Mouse (Mus musculus) large intestine, adult 2 months (tissue): ENCODE results near the gene Nr5a2. TPM values are rescaled to one million over a fixed set of nuclear protein-coding genes. Genes with fewer than 3 reads are reported as not detected.

Source experiments
- DNase-seq: peaks from one replicate; pipeline ENCODE4 v3.0.0-alpha.2; 2012; ENCODE audit warnings: low read depth, low spot score
- WGBS: fragments of 180-500 bp; shearing (Covaris S2); methylation state at CpG from one replicate; pipeline ENCODE4 v1.1.7; 2018; 5-methylcytosine and 5-hydroxymethylcytosine counted together
- polyA plus RNA-seq: library from polyadenylated mRNA; depleted of rRNA; stranded (reverse); fragments of >200 nt; gene quantifications from 2 replicates; pipeline ENCODE4 v1.2.3, GENCODE M21; 2012

The Nr5a2 gene
- polyA plus RNA-seq, 1 experiment: 13.6 TPM

DNA sequence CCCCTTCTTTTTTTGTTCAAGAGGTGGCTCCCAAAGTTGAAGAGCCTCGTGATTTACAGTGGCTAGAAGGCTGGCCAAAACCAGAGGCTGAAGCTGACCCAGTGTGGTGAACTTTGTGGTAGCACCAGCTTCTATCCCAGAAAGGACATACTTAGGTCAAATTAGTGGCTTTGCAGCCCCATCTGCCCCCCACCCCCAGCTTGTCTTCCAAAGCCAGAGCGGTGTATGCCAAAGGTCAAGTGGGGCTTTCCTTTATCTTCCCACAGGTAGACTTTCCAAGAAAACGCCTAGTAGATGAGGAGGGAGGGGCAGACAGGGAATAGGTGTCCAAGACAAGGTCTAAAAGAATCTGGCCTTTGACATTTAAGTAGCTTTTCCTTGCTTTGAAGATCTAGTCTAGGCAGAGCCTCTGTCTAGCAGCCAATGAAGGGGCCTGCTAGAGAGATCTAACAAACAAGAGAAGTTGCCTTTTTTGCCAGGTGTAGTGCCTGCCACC is 9.0 kb downstream of the Nr5a2 start:
- no peak for DNase-seq
- 31% methylated on average over 3 of the region's 3 CpGs for WGBS

DNA sequence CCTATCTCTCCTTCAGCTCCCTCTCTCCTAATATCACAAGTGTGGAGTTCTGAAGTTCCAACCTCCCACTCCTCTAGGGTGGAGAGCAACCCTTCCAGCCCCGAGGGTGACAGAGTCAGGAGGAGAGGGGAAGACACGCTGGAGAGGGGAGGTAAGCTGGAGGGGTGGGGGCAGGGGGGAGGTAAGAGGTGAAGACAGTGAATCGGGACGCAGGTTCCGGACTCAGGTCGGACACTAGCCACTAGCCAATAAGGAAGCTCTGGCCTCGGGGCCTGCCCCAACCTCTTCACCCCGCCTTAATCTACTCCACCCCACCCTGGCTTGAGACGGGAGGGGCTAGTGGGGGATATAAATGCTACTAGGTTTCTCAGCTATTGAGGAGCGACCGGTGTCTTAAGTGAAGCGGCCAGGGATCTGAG is 10.9 kb downstream of the Nr5a2 start:
- 8% methylated on average over 12 of the region's 12 CpGs for WGBS

DNA sequence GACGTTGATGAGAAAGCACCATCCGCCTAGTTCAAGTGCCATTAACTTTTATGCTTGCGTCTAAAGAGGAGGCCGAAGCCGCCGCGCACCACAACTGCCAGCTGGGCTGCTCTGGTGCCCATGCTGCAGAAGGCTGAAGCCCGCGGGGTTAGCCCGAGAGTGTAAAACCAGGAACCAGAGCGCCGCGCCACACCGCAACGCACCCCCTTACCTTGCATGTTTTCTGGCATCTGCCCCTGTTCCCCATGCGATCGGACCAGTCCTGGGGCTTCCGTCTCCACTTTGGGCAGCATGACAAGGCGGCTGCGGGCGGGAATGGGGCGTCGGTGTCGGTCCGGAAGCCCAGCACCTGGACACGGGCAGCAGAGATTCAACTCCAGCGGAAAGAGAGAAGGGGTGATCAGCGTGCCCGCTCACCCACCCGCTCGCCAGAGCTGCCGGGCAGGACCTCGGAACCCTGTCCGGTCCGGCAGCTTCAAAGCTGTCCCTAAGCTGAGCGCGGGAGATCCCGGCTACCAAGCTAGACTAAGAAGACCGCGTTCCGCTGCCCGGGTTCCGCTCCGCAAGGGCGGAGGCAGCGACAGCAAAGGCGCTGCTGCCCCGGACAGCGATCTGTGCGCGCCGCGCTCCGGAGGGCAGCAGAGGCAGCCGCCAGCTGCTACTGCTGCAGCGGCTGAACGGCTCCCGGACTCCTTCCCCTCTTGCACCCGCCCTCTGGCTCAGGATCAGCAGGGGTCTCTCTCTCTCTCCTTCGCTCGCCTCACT is 11.6 kb downstream of the Nr5a2 start:
- DNase-seq: no peak
- under 1% methylated on average over 61 of the region's 61 CpGs for WGBS

More for the DNA sequence above, 10.9 kb downstream of the Nr5a2 start:
- peak; percentile 82 for DNase-seq

DNA sequence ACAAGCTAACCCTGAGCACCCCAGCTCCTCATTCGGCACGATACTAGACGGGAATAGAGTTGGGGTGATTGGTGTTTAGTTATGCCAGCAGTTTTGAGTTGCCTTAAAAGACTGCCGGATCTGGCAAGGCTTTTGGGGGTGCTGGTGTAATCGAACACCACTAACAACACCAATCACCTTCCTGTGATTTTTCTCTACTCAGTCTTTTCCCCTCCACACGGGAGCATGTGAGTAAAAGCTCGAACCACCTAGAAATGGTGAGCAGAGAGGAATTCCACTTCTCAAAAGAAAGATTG is 12.2 kb downstream of the Nr5a2 start:
- no peak for DNase-seq
- 4% methylated on average over 7 of the region's 7 CpGs for WGBS

DNA sequence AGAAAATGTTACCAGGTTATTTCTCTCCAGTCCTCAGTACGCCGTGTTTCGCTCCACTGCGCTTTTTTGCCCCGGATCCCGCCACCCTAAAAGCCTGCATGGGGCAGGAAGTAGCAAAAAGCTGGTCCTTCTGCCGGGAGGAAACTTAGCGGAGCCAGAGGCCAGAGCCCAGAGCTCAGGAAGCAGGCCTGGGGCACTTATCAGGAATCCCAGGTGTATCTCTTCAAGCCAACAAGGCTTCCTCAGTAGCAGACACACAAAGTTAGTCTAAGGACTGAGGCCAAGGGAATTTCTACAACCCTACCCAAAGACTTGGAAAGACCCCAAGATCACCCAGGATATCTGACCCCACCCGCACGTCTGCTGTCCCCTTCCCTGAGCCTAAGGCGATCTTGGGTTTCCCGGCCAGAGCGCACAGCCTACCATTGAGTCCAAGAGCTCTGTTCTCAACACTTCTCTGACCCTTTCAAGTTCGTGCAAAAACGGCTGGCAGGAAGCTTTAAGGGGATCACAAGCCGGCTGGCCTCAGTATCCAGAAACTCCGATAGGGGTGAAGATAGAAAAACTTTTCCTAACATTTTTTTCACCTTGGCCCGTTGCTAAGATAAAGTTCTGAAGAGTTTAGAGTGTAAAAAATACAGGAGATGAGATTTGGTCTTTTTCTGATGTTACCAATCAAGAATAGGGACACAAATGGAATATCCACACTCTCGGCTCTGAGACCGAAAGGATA is 12.7 kb downstream of the Nr5a2 start:
- no peak for DNase-seq
- 12% methylated on average over 20 of the region's 20 CpGs for WGBS

DNA sequence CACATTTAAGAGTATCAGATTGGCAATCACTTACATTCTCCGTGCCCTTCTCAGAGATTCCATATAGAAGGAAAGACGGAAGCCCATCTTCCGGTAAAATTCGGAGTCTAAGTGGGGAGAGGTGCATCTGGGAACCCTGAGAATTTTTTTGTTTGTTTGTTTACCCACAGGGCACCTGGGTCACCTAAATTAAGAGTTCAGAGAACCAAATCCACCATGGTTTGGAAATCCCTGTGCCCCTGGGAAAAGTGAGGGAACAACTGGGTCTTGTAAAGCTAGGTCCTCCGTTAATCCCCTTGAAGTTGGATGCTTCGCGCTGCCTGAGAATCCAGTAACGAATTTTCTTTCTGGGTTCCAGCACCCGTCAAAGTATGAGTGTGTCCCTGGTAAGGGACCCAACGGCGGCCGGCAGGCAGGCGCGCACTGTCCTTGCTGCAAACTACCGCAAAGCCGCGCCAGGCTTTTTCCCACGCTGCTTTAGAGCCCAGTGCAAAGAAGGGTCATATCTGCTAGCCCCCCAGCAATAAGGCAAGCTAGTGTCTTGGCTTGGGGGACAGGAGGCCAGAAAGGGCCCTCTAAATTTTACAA is 13.3 kb downstream of the Nr5a2 start:
- no peak for DNase-seq
- WGBS: 13% methylated on average over 18 of the region's 18 CpGs

DNA sequence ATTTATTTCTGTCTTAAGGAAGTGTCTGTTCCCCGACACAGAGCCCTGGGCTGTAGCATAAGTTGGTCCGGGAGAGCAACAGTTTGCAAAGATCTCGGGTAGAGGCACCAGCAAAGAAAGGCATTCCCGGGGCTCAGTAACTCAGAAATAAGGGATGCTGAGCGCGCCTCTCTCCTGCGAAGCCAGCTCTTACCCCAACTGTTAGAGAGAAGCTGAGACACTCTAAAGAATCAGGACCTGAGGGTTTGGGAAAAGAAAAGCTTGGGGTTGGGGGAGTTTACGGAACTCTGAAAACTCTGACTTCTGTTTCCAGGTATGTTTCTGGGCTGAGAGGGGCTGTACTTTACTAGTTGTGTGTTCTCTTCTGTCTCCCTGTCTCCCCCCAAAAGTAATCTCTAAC is 13.8 kb downstream of the Nr5a2 start:
- DNase-seq: no peak
- 15% methylated on average over 8 of the region's 8 CpGs for WGBS

DNA sequence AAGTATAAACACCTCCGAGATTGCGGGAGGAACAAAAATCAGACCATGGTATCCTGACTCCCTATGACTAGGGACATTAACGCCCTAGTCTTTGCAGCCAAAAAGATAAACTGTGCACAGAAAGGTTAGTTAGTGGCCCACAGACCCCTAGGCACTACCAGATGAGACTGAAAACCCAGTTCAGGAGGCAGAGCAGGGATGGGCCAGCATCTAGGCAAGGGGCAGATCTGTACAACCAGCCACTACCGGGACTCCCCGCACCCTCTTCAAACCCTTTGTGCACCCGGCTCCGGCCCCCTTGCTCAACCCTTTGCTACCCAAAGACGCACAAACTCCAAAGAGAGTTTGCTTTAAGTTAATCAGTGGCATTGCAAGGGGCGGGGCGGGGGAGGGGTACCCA is 14.4 kb downstream of the Nr5a2 start:
- DNase-seq: no peak
- 11% methylated on average over 10 of the region's 10 CpGs for WGBS

DNA sequence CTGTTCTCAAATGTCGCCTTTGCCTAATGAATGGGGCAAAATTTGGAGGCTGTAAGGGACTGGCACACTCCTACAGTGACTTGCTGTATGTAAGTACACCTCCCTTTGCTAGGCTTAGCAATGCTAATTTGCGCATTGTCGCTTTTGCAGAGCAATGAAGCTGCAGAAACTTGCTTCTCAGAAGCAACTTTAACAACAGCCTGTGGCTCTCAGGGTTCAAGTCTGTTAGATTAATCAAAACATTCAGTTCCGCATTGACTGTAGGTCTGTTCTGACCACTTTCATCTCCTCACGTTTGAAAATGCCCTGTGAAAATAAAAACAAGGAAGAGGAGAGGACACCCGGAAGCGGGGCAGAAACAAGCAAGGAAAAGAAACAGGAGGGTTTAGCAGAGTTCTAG is 14.8 kb downstream of the Nr5a2 start:
- WGBS: 22% methylated on average over 7 of the region's 7 CpGs
- DNase-seq: no peak

DNA sequence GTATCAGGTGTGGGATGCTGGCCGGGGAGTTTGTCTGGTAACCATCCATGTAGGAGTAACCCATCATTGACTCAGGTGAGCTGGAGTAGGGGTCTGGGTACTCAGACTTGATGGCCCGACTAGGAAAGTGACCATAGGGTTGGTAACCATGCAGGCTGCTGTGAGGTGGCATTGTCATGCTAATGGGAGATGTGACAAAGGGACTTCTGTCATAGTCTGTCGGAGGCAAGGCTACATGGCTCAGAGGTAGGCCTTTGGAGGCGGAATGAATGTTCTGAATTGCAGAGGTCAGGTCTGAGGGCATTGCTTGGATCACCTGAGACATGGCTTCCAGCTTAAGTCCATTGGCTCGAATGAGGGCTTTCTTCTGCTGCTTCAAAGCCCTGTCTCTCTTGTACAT is 19.6 kb downstream of the Nr5a2 start:
- 89% methylated on average over 5 of the region's 5 CpGs for WGBS
- DNase-seq: no peak

DNA sequence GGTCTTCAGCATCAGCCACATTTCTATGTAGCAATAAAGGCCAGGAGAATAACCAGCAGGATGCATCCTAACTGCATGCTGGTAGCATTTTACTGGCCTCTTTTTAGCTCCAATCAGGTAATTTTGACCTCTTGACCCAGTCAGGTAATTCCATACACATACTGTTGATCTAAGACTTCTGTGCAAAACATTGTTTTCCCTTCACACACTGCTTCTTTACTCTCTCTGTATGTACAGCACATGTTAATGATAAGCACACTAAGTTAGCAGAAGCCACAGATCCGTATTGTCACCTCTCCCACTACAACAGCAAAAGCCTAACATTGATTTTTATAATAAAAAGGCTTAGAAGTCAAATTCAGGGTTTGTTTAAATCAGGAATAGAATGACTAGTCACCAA is 21.0 kb downstream of the Nr5a2 start:
- 29% methylated on average over 1 of the region's 1 CpGs for WGBS
- DNase-seq: no peak

DNA sequence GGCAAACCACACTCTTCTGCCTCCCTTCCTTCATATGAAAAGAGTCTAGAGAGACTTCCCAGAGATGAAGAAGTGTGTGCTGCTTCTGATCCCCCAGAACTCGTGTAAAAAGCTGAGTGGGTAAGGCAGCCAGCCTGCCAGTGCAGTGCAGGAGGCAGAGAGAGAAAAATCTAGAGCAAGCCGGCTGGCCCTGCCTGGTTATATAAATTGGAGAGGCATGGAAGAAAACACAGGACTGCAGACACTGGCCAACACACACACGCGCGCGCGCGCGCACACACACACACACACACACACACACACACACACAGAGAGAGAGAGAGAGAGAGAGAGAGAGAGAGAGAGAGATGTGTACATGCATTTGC is 24.3 kb downstream of the Nr5a2 start:
- WGBS: 80% methylated on average over 9 of the region's 9 CpGs
- DNase-seq: no peak

DNA sequence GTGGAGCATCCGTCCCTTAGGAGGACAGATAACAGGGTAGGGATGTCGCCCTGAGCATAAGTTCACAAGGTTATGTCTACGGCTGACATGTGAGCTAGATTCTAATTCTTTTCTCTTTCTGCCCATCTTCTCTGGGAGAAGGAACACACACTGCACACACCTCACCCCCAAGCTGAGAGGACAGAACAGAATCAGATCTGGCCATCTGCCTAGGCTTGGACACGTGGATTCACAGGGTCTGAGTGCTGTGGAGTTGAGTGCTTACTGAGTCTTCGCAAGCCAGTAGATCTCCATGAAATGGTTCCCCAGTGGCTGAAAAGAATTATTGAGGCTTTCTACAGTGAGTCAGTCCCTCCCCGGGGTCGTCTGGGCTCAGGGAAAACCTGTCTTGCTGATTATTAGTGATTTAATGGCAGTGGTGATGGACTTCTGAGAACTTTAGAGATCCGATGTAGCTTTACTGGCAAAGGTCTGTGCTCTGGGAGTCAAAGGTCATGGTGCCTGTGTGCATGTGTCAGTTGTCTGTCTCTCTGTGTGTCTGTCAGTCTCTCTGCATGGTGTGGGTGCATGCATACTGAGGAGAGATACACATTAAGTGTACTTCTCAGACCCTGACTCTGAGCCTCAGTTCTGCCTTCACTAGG is 24.8 kb downstream of the Nr5a2 start:
- DNase-seq: no peak
- 63% methylated on average over 8 of the region's 8 CpGs for WGBS

DNA sequence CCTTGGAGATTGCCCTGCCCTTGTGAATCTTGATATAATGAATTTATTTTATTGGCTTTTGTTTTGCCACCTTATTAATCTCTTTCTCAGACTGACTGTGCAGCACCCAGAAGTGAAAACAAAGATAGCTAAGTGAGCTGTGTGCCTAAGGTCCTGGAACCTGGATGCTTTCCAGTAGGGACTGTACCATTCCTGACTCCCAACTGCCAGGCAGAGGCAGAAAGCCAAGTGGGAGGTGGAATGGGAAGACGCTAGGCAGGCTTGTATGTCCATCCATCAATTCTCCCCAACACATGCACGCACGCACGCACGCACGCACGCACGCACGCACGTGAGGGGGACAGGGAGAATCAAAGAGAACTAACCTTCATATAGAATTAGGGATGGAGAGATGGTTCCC is 26.2 kb downstream of the Nr5a2 start:
- WGBS: 41% methylated on average over 10 of the region's 10 CpGs
- DNase-seq: no peak

DNA sequence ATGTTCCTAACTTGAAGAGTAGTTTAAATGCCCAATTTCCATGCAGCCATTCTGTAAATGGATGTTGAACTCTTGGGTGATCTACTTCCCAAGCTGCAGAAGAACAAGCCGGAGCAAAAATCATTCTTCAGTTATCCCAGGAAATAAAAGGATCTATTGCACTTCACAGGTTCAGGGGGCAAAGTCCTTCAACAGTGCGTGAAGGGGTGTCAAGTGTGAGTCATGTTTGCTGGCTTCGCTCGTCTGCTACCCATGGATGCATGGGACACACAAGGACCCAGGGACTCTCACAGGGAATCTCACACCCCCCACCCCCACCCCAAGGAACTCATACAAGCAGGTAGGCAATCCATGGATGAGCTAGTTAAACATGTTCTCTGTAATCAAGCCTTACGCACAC is 29.2 kb downstream of the Nr5a2 start:
- no peak for DNase-seq
- WGBS: 42% methylated on average over 5 of the region's 5 CpGs

DNA sequence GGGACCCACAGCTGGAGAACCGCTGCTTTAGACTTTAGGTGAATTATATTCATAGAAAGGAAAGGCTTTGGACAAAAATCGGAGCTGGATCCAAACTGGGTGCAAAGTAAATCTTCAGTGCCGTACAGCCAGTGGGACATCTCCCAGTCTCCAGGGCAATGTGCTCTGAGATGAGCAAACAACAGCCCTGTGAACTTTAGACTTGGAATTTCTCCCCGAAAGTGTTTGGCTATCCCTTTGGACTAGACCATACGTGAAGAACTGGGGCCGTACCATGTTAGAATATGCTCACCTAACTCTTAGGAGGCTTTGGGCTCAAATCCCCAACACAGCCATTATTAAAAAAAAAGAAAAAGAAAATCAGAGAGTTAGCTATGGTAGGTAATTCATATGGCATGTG is 30.5 kb downstream of the Nr5a2 start:
- no peak for DNase-seq
- 40% methylated on average over 6 of the region's 6 CpGs for WGBS

DNA sequence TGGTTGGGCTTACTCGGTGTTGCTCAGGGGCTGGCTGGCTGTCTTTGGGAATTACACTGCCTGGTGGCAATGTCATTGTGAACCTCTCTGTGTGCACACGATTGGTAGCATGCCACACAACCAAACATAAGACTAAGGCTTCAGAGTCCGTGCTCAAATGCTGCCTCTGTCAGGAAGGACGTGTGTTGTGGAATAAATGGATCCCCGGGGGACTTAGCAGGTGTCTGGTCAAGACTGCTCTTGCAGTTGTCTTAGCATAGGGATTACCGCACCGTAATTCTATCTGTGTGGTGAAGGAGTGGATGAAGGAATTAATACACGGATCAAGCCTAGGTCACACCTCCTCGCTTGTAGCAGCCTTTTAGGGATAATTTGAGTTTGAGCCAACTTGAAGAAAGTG is 32.8 kb downstream of the Nr5a2 start:
- DNase-seq: no peak
- 63% methylated on average over 9 of the region's 9 CpGs for WGBS

DNA sequence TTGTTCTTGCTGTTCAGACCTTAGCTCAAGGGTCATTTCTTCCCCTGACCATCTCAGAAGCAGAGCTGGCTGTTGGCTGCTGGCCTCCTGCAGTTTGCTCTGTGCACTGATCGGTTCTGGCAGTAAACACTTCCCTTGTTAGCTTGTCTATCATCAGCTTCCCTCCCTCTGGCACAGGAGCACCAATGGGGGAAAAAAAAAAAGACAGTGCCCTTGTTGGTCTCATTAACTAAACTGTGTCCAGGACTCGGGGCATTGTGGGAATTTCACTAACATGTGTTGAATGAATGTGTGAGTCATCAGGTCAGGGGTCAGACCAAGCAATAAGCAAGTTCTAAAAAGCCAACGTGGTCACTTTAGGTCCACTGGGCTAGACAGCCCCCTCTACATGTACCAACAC is 34.2 kb downstream of the Nr5a2 start:
- DNase-seq: no peak
- WGBS: 13% methylated on average over 3 of the region's 3 CpGs

DNA sequence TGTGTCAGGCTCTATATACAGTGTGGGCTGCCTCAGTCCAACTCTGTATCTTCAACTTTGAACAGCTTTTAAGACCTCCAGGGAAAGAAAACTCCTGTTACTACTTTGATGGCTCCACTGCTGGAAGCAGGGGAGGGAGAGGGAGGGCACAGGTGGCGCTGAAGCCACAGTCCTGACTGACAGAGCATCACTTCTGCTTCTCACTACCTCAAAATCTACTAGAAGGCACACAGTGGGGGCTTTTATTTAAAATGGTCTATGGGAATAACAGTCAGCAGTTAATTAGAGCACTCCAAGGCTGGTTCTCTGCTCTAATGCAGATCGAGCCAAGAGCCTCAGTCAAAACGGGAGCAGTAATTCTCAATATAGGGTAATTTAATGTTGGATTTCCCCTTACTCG is 40.2 kb downstream of the Nr5a2 start:
- no peak for DNase-seq
- 82% methylated on average over 4 of the region's 4 CpGs for WGBS

DNA sequence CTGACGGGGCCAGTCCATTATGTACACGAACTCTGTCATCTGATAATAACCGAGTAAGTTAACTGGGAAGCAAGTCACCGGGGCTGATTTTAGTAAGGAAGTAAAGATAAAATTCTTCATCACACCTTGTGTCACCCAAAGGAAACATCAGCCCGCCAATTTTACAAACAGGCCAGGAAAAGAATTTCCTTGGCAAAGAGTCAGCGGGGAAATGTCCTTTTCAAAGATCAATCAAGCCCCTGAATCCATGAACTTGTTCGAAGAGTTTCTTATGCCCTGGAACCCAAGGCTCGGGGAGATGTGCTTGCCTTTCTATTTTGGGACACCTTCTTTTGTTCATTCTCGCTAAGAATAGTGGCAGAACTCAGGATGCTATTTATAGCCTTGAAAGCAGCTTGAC is 41.5 kb downstream of the Nr5a2 start:
- WGBS: 38% methylated on average over 9 of the region's 9 CpGs
- no peak for DNase-seq

DNA sequence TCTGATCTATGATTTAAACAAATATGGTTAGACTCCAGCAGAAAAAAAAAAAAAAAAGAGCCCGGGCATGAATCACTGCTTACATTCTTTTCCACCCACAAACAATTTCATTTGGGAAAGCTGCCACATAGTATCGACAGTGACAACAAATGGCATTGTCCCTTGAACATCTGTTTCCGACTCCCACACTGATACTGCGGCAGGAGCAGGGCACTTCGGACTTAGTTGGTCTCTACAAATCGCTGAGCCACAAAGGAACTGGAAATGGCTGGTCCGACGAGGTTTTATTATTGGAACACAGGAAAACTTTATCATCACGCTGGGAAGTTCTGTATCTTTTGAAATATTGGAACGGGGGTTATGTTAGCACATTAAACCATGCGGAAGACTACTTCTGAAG is 44.8 kb downstream of the Nr5a2 start:
- 5% methylated on average over 11 of the region's 11 CpGs for WGBS
- DNase-seq: no peak
